Mouse (Mus musculus) MEL (cell line): ENCODE data around the gene Spag16. TPM values are rescaled to one million over a fixed set of nuclear protein-coding genes. Genes with fewer than 3 reads are reported as not detected.

Experiments used
- DNase-seq: peaks from one replicate; pipeline ENCODE4 v3.0.0; 2011; ENCODE audit warnings: low read depth, low spot score
- H3K27ac ChIP-seq: 2 replicates; pipeline ENCODE4 v1.5.1; 2012; ENCODE audit warnings: low read depth, mild to moderate bottlenecking, control low read depth, low read length, moderate library complexity; ENCODE audit not compliant: control insufficient read depth
- H3K27me3 ChIP-seq, 2 experiments: fragments of 150-350 bp in 1 of 2; sonication (generic) in 1 of 2; 2 replicates each; pipeline ENCODE4 v1.6.1; 2012; ENCODE audit warnings: low read length in 2 of 2, mild to moderate bottlenecking in 2 of 2, improper control_type of control experiment in 1 of 2, moderate library complexity in 1 of 2; ENCODE audit not compliant: insufficient read depth in 2 of 2, control insufficient read depth in 1 of 2
- H3K36me3 ChIP-seq, 2 experiments: 2 replicates each; pipeline ENCODE4 v1.6.1; 2012 to 2014; ENCODE audit warnings: low read length in 2 of 2, improper control_type of control experiment in 1 of 2, inconsistent platforms in 1 of 2, mild to moderate bottlenecking in 1 of 2; ENCODE audit not compliant: insufficient read depth in 2 of 2, control insufficient read depth in 1 of 2
- H3K4me1 ChIP-seq, 2 experiments: fragments of 150-350 bp in 1 of 2; sonication (generic) in 1 of 2; 2 replicates each; pipeline ENCODE4 v1.6.1; 2012; ENCODE audit warnings: low read length in 2 of 2, improper control_type of control experiment in 1 of 2, mild to moderate bottlenecking in 1 of 2; ENCODE audit not compliant: insufficient read depth in 2 of 2, control insufficient read depth in 1 of 2
- H3K4me3 ChIP-seq, 2 experiments: fragments of 150-350 bp in 1 of 2; sonication (generic) in 1 of 2; 2 replicates each; pipeline ENCODE4 v1.5.1; 2012; ENCODE audit warnings: low read depth in 2 of 2, low read length in 2 of 2, mild to moderate bottlenecking in 2 of 2, moderate library complexity in 2 of 2, control low read depth in 1 of 2, improper control_type of control experiment in 1 of 2; ENCODE audit not compliant: control insufficient read depth in 1 of 2, insufficient read depth in 1 of 2
- H3K79me2 ChIP-seq: 2 replicates; pipeline ENCODE4 v1.6.1; 2012; ENCODE audit warnings: mild to moderate bottlenecking, low read length, moderate library complexity; ENCODE audit not compliant: control insufficient read depth, poor library complexity, insufficient read depth
- H3K9ac ChIP-seq: 2 replicates; pipeline ENCODE4 v1.6.1; 2012; ENCODE audit warnings: low read depth, mild to moderate bottlenecking, control low read depth, low read length, moderate library complexity; ENCODE audit not compliant: control insufficient read depth, poor library complexity, severe bottlenecking
- H3K9me3 ChIP-seq: fragments of 150-350 bp; sonication (generic); replicated peaks from 2 replicates; pipeline ENCODE4 v1.6.1; 2012; ENCODE audit warnings: mild to moderate bottlenecking, low read length, improper control_type of control experiment, moderate library complexity; ENCODE audit not compliant: insufficient read depth
- E2F4 ChIP-seq: IDR thresholded peaks from 2 replicates; pipeline ENCODE4 v1.6.1; 2011; ENCODE audit warnings: low read depth, low read length, improper control_type of control experiment, borderline replicate concordance
- EP300 ChIP-seq, 2 experiments: IDR thresholded peaks; 2 replicates each; pipeline ENCODE4 v1.6.1; 2011; ENCODE audit warnings: improper control_type of control experiment in 2 of 2, low read length in 2 of 2, low read depth in 1 of 2, mild to moderate bottlenecking in 1 of 2
- GABPA ChIP-seq: IDR thresholded peaks from 2 replicates; pipeline ENCODE4 v1.6.1; 2012; ENCODE audit warnings: low read depth, mild to moderate bottlenecking, inconsistent platforms, low read length, improper control_type of control experiment, moderate library complexity
- HCFC1 ChIP-seq: IDR thresholded peaks from 2 replicates; pipeline ENCODE4 v1.6.1; 2012; ENCODE audit warnings: low read depth, mild to moderate bottlenecking, inconsistent platforms, low read length, improper control_type of control experiment, moderate library complexity
- JUND ChIP-seq: IDR thresholded peaks from 2 replicates; pipeline ENCODE4 v1.6.1; 2011; ENCODE audit warnings: low read depth, mild to moderate bottlenecking, improper control_type of control experiment, low read length
- MAFK ChIP-seq: IDR thresholded peaks from 2 replicates; pipeline ENCODE4 v1.6.1; 2011; ENCODE audit warnings: low read depth, mild to moderate bottlenecking, low read length, improper control_type of control experiment, borderline replicate concordance
- MEF2A ChIP-seq: IDR thresholded peaks from 2 replicates; pipeline ENCODE4 v1.6.1; 2014; ENCODE audit warnings: low read depth, mild to moderate bottlenecking, inconsistent platforms, low read length, improper control_type of control experiment; ENCODE audit not compliant: poor library complexity, insufficient replicate concordance, severe bottlenecking; ENCODE audit errors: extremely low read depth
- MXI1 ChIP-seq: IDR thresholded peaks from 2 replicates; pipeline ENCODE4 v1.6.1; 2011; ENCODE audit warnings: mild to moderate bottlenecking, low read depth, low read length, improper control_type of control experiment
- MYB ChIP-seq: IDR thresholded peaks from 2 replicates; pipeline ENCODE4 v1.6.1; 2011; ENCODE audit warnings: mild to moderate bottlenecking, low read depth, low read length, improper control_type of control experiment
- NELFE ChIP-seq: IDR thresholded peaks from 2 replicates; pipeline ENCODE4 v1.6.1; 2011; ENCODE audit warnings: low read depth, low read length, improper control_type of control experiment
- POLR2AphosphoS5 ChIP-seq: IDR thresholded peaks from 2 replicates; pipeline ENCODE4 v1.6.1; 2012; ENCODE audit warnings: low read depth, borderline replicate concordance, mild to moderate bottlenecking, inconsistent platforms, low read length, moderate library complexity, mixed read lengths
- TAL1 ChIP-seq: IDR thresholded peaks from 2 replicates; pipeline ENCODE4 v1.6.1; 2012; ENCODE audit warnings: mild to moderate bottlenecking, inconsistent platforms, low read length, moderate library complexity, mixed read lengths
- TBP ChIP-seq: IDR thresholded peaks from 2 replicates; pipeline ENCODE4 v1.8.0; 2011; ENCODE audit warnings: low read depth, low read length, improper control_type of control experiment
- ZKSCAN1 ChIP-seq: IDR thresholded peaks from 2 replicates; pipeline ENCODE4 v1.6.1; 2012; ENCODE audit warnings: low read depth, mild to moderate bottlenecking, inconsistent platforms, low read length, improper control_type of control experiment, moderate library complexity
- polyA plus RNA-seq, 2 experiments: library from polyadenylated mRNA; stranded (reverse) in 1 of 2; unstranded in 1 of 2; fragments of >175 nt in 1 of 2; fragments of >200 nt in 1 of 2; gene quantifications; 2 replicates each; pipeline versions ENCODE4 v1.2.1 to v1.2.4; 2012; ENCODE audit warnings: low replicate concordance in 2 of 2, low read depth in 1 of 2; ENCODE audit not compliant: insufficient read length in 2 of 2, insufficient read depth in 1 of 2, missing spikeins in 1 of 2
- total RNA-seq: library from RNA; depleted of rRNA; stranded (reverse); fragments of 300-350 nt; gene quantifications from 2 replicates; pipeline ENCODE4 v1.2.3, GENCODE M21; 2012

Spag16 gene
- total and polyA plus RNA-seq, 3 experiments = not detected

GRCm38 (mm10) chr1:70272753-70273152 lies 446.0 kb downstream of the Spag16 start:
- no peak for DNase-seq
- no peak overlapping the region for H3K4me3 ChIP-seq
- H3K36me3 ChIP-seq = no peaks in the 10 kb centered on the region
- H3K79me2 ChIP-seq = no peaks in the 10 kb centered on the region
- no peaks in the 10 kb centered on the region for H3K9me3 ChIP-seq
- no peak overlapping the region for H3K9ac ChIP-seq
- no peaks in the 10 kb centered on the region for H3K27me3 ChIP-seq
- no peaks in the 10 kb centered on the region for H3K4me1 ChIP-seq
- no peak for TF ChIP-seq POLR2AphosphoS5
- no peak for TF ChIP-seq MEF2A
- no peak for TF ChIP-seq HCFC1
- TF ChIP-seq, all 39 proteins: peak for 0
- no peak overlapping the region for H3K27ac ChIP-seq

- Histone ChIP-seq H3K4me3 (no peak overlapping the region), H3K79me2 (no peaks in the 10 kb centered on the region), H3K9me3 (no peaks in the 10 kb centered on the region), H3K4me1 (no peaks in the 10 kb centered on the region), H3K27ac (no peak overlapping the region), H3K36me3 (no peaks in the 10 kb centered on the region), H3K27me3 (no peaks in the 10 kb centered on the region), H3K9ac (no peak overlapping the region)
- no peak for DNase-seq
- TF ChIP-seq MXI1 (no peak), E2F4 (no peak), TAL1 (no peak), MYB (no peak), EP300 (IDR thresholded peaks at IDR 0.05; ENCODE audit: low read depth in 1 of 2, low read length in 2 of 2) (no peak), JUND (no peak), ZKSCAN1 (no peak), TBP (no peak), NELFE (no peak), GABPA (no peak)
These were observed 452.5 kb downstream of the Spag16 start for GRCm38 (mm10) chr1:70279296-70279695.

GRCm38 (mm10) chr1:70283388-70283787 lies 456.6 kb downstream of the Spag16 start:
- Histone ChIP-seq H3K27ac (no peak overlapping the region), H3K9me3 (no peaks in the 10 kb centered on the region), H3K36me3 (no peaks in the 10 kb centered on the region), H3K4me1 (no peaks in the 10 kb centered on the region), H3K79me2 (no peaks in the 10 kb centered on the region), H3K9ac (no peak overlapping the region), H3K4me3 (no peak overlapping the region), H3K27me3 (no peaks in the 10 kb centered on the region)
- no peak for TF ChIP-seq GABPA
- no peak for TF ChIP-seq MAFK
- no peak for DNase-seq
